Mouse (Mus musculus): ENCODE measurements around the gene Cggbp1. TPM values are rescaled to one million over a fixed set of nuclear protein-coding genes. Genes with fewer than 3 reads are reported as not detected.
A peak's percentile ranks its signal among the peaks of the same experiment; 100 is the strongest.

The Cggbp1 gene
- total RNA-seq, 2 experiments from 2014 or later = 55.4 to 56.4 TPM

DNA sequence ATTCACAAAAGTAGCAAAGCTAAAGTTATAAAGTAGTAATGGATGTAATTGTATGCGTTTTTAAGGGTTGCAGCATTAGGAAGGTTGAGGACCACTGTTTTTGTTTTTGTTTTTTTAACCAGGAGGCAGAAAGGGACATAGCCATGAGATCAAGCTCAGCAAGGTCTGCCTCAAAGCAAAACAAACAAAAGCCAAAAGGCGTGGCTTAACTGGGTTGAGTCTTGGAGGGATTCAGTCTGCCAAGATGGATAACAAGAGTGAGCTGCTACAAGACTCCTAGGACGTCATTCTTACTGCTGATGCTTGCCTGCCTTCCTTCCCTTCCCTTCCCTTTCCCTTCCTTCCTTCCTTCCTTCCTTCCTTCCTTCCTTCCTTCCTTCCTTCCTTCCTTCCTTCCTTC, 20.5 kb downstream of the Cggbp1 start:
- intact Hi-C loops (cut with DNase I) = loop anchor here (2.0 to 5.0 kb wide), 2 partner anchors 19 to 100 kb away; partner anchors contain the start of gene 4930453N24Rik

DNA sequence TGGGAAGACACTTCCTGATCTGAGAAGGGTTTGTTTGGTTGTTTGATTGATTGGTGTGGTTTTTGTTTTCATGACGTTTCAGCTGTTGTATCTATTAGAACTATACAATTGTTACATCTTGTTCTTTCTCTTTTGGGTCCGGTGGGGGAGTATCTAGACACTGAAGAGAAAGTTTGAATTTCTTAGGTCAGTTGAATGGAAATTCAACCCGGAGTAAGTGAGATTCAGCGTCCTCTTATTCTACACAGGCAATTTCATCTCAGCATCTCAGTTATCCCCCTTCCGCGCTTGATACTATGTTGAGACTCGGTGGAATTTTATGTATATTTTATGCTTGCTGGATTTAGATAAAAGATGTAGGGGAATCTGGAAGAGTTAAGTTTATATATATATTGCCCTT, 21.0 kb downstream of the Cggbp1 start:
- intact Hi-C loops (cut with DNase I) = loop anchor here (2.0 to 5.0 kb wide), 2 partner anchors 20 to 101 kb away; partner anchors contain the start of gene 4930453N24Rik
- peak in 1 of 2 experiments; percentile 15 for DNase-seq

More for the DNA sequence above, 20.5 kb downstream of the Cggbp1 start:
- peak; percentile 37 to 53 for DNase-seq

- peak; percentile 79 to 80 for DNase-seq
- intact Hi-C loops (cut with DNase I) = loop anchor here (2.0 to 5.0 kb wide), 2 partner anchors 21 to 101 kb away; partner anchors contain the start of gene 4930453N24Rik
Observed at GRCm38 (mm10) chr16:64873416-64874305, 21.9 kb downstream of the Cggbp1 start.

DNA sequence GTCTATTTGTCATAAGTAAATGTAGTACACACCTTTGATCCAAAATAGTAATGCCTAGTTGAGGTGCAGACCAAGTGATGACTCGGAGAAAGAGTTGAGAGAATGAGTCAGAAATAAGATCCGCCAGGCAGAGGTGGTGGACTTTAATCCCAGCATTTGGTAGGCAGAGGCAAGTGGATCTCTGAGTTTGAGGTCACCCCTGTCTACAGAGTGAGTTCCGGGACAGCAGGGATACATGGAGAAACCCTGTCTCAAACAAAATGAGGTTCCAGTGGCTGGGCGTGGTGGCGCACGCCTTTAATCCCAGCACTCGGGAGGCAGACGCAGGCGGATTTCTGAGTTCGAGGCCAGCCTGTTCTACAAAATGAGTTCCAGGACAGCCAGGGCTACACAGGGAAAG, 23.6 kb downstream of the Cggbp1 start:
- DNase-seq = no peak
- intact Hi-C loops (cut with DNase I) = no loop called here

DNA sequence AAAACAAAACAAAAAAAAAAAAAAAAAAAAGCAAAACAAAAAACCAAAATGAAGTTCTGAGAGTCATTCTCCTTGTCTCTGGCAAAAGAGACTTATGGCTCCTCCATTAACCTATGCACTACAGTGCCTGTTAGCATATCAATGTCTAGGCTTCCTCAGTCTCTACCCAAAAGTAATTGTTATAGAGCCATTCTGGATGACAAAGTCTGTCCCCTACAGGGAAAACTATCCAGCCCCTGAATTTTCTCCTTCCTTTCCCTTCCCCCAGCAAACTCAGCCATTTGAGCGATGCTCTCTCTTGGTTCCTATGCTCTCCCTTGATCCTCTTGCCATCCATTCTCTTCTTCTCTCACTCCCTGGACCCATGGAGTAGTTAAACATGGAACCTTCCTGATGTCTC, 24.0 kb downstream of the Cggbp1 start:
- no peak for DNase-seq
- intact Hi-C loops (cut with DNase I) = no loop called here

DNA sequence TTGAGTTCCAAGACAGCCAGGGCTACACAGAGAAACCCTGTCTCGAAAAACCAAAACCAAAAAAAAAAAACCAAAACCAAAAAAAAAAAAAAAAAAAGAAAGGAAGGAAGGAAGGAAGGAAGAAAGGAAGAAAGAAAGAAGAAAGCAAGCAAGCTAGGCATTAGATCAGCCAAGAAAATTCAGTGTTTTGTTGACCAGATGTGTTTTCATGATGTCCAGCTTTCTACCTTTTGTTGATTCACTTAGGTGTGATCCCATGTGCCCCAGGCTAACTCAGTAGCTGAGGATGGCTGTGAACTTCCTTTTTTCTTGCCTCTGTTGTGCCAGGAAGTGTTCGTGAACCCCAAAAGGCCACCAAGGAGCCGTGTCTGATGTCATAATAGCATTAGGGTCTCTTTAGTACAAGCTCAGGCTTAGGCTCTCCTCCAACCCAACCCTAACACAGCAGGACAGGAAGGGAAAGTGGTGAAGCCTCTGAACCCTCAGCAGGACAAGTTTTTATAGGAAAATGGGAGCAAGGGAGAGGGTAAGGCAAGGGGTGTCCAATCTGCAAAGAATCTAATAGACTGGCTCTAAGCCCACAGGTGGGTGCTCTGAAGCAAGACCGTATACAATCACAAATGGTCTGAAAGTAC, 25.0 kb downstream of the Cggbp1 start:
- intact Hi-C loops (cut with DNase I) = no loop called here

DNA sequence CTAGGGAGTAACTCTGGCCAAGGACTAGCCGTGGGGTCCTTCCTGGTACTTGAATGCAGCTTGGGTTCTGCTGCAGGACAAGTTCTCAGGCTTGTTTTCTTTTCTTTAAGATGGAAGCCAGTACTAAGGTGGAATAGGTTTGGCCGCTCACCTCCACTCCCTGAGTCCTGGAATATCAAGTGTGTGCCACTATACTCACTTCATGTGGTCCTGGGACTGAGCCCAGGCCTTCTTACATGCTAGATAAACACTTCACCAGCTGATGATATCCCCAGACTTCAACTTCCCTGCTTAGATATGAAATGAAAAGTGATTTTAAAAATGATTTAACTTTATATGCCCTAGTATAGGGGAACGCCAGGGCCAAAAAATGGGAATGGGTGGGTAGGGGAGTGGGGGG, 25.5 kb downstream of the Cggbp1 start:
- DNase-seq = no peak
- intact Hi-C loops (cut with DNase I) = no loop called here

More for the DNA sequence above, 25.0 kb downstream of the Cggbp1 start:
- no peak for DNase-seq

DNA sequence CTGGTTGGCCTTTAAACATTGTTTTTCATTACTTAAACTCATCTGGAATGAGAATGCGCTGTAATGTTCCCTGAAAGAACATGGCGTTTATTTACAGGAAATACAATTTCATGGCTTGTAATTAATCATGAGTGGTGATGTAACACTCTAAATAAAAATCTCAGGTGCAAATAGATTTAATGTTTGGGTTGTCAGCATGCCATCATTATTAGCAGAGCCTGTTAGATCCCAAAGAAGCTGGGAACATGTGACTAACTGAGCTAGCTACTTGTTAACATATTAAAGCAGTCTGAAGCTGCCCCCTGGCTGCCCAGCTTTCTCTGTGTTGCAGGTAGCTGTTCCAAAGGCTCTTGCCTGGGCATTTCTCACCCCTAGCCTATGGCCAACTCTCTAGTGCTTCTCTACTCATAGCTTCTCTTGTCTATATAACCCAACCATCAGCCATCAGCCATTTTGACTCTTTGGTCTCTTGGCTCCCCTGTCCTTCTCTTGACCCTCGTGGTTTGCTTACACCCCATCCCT, 26.9 kb downstream of the Cggbp1 start:
- intact Hi-C loops (cut with DNase I) = no loop called here

DNA sequence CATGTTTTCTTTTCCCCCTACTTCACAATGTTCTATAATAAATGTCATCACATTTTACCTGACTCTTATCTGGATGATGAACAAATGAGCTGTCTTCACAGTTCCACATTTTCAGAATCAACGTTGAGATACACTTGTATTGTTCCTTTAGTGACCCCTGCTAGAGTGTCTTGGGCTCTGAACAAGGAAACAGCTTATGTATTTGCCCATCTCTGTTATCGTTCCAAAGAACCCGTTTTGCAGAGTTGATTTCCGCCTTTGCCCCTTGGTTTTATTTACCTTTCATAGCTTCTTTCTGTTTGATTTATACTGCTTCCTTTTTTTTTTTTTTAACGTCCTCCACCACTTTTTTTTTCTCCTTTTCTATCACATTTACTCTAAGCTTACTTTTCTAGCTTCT, 27.9 kb downstream of the Cggbp1 start:
- intact Hi-C loops (cut with DNase I) = no loop called here
- no peak for DNase-seq

More for the DNA sequence above, 26.9 kb downstream of the Cggbp1 start:
- DNase-seq = no peak

GRCm38 (mm10) chr16:64880986-64881385, 29.2 kb downstream of the Cggbp1 start:
- no peak for DNase-seq
- intact Hi-C loops (cut with DNase I) = no loop called here

- no peak for DNase-seq
- intact Hi-C loops (cut with DNase I) = no loop called here
Observed at GRCm38 (mm10) chr16:64881442-64881841, 29.6 kb downstream of the Cggbp1 start.

DNA sequence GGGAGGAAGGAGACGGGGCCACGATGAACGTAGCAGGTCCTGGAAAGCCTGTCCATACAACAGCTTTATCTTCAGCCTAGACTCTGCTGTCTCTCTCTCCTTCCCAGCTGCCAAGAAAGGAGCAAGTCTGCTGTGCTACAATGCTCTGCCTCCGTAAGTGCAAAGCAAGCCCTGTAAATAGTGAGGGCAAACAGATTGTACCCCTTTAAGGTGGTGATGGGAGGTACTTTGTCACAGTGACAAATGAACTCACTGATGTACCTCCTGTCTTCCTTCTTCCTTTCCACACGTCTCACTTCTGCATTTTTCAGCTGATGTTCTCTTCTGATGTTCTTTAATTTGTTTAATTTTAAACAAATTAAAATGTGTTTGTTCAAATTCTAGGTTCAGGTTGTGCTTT, 32.1 kb downstream of the Cggbp1 start:
- intact Hi-C loops (cut with DNase I) = no loop called here
- DNase-seq = no peak

DNA sequence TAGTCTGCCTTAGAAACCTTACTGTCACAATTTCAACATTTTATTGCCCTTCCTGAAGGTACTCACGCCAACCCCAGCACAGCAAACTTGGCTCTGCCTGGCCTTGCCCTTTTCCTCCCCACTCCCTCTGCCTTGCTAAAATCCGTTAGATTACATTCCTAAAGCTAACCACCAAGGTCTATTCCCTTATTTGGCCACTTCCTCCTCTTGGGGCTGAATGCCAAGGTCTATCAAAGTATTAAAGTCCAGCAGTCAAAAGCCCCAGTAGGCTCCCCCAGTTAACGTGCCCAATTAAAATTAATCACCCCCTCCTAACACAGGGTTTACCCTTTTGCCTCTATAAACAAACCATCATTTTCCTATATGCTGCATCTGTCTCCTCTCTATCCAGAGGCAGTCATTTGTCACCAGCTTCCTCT, 32.6 kb downstream of the Cggbp1 start:
- intact Hi-C loops (cut with DNase I) = no loop called here
- DNase-seq = no peak

GRCm38 (mm10) chr16:64885142-64885541, 33.3 kb downstream of the Cggbp1 start:
- no peak for DNase-seq
- intact Hi-C loops (cut with DNase I) = no loop called here

DNA sequence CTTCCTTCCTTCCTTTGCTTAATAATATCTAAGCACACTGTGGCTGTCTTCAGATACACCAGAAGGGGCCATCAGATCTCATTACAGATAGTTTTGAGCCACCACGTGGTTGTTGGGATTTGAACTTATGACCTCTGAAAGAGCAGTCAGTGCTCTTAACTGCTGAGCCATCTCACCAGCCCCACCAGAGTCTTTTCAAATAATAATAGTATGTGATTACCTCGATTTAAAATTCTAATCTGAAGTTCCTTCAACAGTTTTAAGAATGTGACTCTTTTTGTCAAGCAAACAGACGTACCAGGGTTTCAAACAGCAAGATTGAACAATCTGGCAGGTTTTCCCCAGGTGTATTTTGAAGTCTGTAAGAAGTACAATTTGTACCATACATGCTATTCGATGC, 33.8 kb downstream of the Cggbp1 start:
- no peak for DNase-seq
- intact Hi-C loops (cut with DNase I) = no loop called here

DNA sequence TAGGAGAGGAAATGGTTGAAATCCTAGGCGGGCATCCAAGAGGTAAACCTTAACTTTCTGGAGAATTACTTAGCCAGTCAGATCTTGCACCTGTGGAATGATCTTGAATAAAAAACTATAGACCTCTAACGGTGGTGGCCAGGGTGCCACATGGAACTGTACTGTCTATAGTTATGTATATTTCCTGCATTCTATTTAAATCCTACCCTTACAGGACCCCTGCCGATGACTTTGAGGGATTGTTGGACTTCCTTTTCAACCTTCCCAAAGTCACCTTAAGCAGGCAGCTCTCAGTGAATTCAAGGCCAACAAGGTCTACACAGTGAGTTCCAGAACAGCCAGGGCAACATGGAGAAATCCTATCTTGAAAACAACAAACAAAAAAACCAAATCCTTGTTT, 37.7 kb downstream of the Cggbp1 start:
- intact Hi-C loops (cut with DNase I) = no loop called here
- DNase-seq = no peak

DNA sequence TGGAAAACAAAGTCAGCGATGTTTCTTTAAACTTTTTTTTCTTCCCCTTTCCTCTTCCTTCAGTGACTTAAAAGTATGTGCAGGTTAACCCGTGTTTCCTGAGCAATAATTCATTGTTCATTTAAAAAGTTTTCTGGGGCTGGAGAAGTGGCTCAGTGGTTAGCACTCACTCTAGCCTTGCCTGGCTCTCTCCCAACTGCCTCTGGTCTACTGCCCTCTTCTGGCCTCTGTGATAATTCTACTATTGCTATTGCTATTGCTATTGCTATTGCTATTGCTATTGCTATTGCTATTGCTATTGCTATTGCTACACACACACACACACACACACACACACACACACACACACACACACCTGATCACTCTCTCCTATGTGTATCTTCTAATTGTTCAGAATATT, 47.3 kb downstream of the Cggbp1 start:
- DNase-seq = peak in 1 of 2 experiments; percentile 29
- intact Hi-C loops (cut with DNase I) = loop anchor here (2.0 kb wide), 1 partner anchor 144 kb away; no protein-coding TSS in a partner anchor

- DNase-seq = no peak
- intact Hi-C loops (cut with DNase I) = loop anchor here (1.0 kb wide), 1 partner anchor 569 kb away; no protein-coding TSS in a partner anchor
Observed at GRCm38 (mm10) chr16:64903328-64903727, 51.5 kb downstream of the Cggbp1 start.

DNA sequence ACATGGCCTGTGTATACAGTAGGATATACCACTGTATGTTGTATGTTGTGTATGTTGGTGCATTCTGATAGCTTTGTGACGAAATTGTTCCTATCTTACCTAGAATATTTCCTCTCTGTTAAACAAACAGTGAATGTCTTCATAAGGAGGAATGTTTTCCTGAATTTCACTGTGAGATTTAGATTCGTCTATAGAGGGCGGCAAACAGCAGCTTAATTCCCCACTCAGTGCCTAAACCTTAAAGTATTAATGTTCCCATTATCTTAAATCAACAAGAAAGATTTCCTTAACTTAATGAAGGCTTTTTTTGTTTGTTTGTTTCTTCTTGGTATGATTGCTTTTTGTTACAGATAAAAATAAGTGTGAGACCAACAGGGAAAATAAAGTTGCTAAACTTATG, 55.3 kb downstream of the Cggbp1 start:
- peak; percentile 21 to 31 for DNase-seq
- intact Hi-C loops (cut with DNase I) = no loop called here

DNA sequence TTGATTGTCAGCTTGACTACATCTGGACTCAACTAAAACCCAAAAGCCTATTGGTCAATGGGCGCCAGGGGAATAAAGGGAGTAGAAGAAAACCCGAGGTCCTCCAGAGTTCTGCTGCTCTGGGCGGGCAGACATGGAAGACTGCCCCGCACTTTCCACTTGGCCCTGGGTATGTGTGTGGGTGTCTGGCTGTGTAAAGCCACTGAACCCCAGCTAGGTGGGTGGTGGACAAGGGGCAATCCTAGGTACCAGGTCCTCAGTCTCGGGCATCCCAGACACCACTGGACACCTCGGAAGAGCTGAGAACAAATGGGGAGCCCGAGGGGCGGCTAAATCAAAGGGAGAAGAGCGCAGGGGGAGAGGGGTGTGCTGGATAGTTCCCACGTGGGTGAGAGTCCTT, 57.0 kb downstream of the Cggbp1 start:
- intact Hi-C loops (cut with DNase I) = loop anchor here (1.0 kb wide), 1 partner anchor 563 kb away; no protein-coding TSS in a partner anchor

More for the DNA sequence above, 57.0 kb downstream of the Cggbp1 start:
- no peak for DNase-seq
